Mouse (Mus musculus): ENCODE data around the gene Gpc5. TPM values are rescaled to one million over a fixed set of nuclear protein-coding genes. Genes with fewer than 3 reads are reported as not detected.

Gene Gpc5
- polyA plus RNA-seq, 1 experiment: not detected

- H3K4me1 ChIP-seq (ENCODE audit: control insufficient read depth, insufficient read depth, insufficient read length, low read length): no peaks in the 10 kb centered on the region
- H3K36me3 ChIP-seq (ENCODE audit: control insufficient read depth, insufficient read depth, low read length): no peaks in the 10 kb centered on the region
- no peak overlapping the region for H3K27ac ChIP-seq (ENCODE audit: insufficient read depth, low read depth, low read length)
- no peaks in the 10 kb centered on the region for H3K27me3 ChIP-seq (ENCODE audit: control insufficient read depth, insufficient read depth, low read length)
- TF ChIP-seq CTCF (IDR thresholded peaks at IDR 0.05; ENCODE audit: extremely low read depth, insufficient read length, insufficient replicate concordance, low read depth, low read length) (no peak), POLR2A (IDR thresholded peaks at IDR 0.05; ENCODE audit: low read depth, low read length) (no peak)
- H3K4me3 ChIP-seq (ENCODE audit: low read depth, low read length): no peak overlapping the region
- 74% methylated on average over 3 of the region's 3 CpGs for WGBS
Observed at GRCm38 (mm10) chr14:115432368-115432767, 340.4 kb downstream of the Gpc5 start.

DNA sequence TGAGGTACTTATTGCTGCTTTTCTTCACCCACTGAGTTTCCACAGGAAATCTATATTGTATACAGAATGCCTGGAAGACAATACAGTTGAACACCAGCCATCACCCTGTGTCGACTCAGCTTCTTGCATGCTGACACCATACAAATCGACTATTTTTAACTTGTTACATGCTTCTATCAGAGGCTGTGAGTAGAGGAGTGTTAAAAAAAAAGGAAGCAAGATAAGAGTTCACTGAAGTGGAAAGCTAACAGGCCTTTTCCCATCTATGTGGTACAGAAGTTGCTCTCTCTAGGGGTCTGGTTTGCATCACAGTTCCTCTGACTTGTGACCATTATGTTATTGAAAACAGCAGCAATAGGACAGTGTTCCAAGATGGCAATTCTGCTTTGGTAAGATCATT, 344.6 kb downstream of the Gpc5 start:
- Histone ChIP-seq H3K4me1 (ENCODE audit: control insufficient read depth, insufficient read depth, insufficient read length, low read length) (no peaks in the 10 kb centered on the region), H3K36me3 (ENCODE audit: control insufficient read depth, insufficient read depth, low read length) (no peaks in the 10 kb centered on the region), H3K4me3 (ENCODE audit: low read depth, low read length) (no peak overlapping the region), H3K27me3 (ENCODE audit: control insufficient read depth, insufficient read depth, low read length) (no peaks in the 10 kb centered on the region), H3K27ac (ENCODE audit: insufficient read depth, low read depth, low read length) (no peak overlapping the region)
- no peak for TF ChIP-seq POLR2A (IDR thresholded peaks at IDR 0.05; ENCODE audit: low read depth, low read length)
- TF ChIP-seq CTCF (IDR thresholded peaks at IDR 0.05; ENCODE audit: extremely low read depth, insufficient read length, insufficient replicate concordance, low read depth, low read length): no peak
- WGBS: 30% methylated on average over 2 of the region's 2 CpGs

- Histone ChIP-seq H3K27ac (ENCODE audit: insufficient read depth, low read depth, low read length) (no peak overlapping the region), H3K36me3 (ENCODE audit: control insufficient read depth, insufficient read depth, low read length) (no peaks in the 10 kb centered on the region), H3K4me3 (ENCODE audit: low read depth, low read length) (no peak overlapping the region), H3K27me3 (ENCODE audit: control insufficient read depth, insufficient read depth, low read length) (no peaks in the 10 kb centered on the region), H3K4me1 (ENCODE audit: control insufficient read depth, insufficient read depth, insufficient read length, low read length) (no peaks in the 10 kb centered on the region)
- 65% methylated on average over 10 of the region's 10 CpGs for WGBS
- TF ChIP-seq POLR2A (IDR thresholded peaks at IDR 0.05; ENCODE audit: low read depth, low read length): no peak
- no peak for TF ChIP-seq CTCF (IDR thresholded peaks at IDR 0.05; ENCODE audit: extremely low read depth, insufficient read length, insufficient replicate concordance, low read depth, low read length)
Observed at GRCm38 (mm10) chr14:115444789-115445770, 353.1 kb downstream of the Gpc5 start.

DNA sequence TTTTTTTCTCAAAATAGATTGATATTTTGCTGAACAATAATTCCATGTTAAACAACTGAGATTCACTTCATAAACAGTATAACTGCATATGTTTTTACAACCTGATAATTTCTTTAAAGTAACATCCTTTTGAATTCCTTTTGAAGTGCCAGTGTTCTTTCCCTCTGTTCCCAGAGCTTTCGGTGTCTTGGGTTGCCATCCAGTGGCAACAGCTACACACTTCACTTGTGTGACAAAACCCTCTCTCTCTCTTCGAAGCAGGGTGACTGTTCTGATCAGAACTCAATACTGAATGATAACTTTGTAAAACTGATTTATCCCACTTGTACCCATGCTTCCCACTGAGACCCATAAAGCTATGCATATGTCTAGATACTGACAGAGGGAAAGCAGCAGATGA, 358.9 kb downstream of the Gpc5 start:
- no peak overlapping the region for H3K4me3 ChIP-seq (ENCODE audit: low read depth, low read length)
- H3K27ac ChIP-seq (ENCODE audit: insufficient read depth, low read depth, low read length): no peak overlapping the region
- no peaks in the 10 kb centered on the region for H3K36me3 ChIP-seq (ENCODE audit: control insufficient read depth, insufficient read depth, low read length)
- no peaks in the 10 kb centered on the region for H3K27me3 ChIP-seq (ENCODE audit: control insufficient read depth, insufficient read depth, low read length)
- no peak for TF ChIP-seq POLR2A (IDR thresholded peaks at IDR 0.05; ENCODE audit: low read depth, low read length)
- no peaks in the 10 kb centered on the region for H3K4me1 ChIP-seq (ENCODE audit: control insufficient read depth, insufficient read depth, insufficient read length, low read length)
- WGBS: 58% methylated on average over 2 of the region's 2 CpGs

DNA sequence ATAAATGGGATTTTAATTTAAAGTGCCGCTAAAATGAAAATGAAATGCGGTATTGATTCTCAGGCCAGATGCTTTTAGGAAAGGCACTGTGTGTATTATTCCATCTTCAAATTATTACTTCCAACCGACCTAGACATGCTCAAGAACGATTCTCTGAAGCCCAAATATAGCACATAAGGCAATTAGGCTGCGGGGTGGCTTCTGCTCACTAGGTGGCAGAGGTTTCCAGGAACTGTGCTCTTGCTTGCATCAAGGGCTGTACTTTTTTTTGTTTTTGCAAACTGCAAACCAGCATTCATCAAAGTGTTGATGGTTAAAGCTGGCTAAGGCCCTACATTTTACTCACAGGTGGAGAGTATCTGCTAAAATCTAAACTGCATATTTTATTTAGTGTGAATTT, 375.9 kb downstream of the Gpc5 start:
- no peak overlapping the region for H3K4me3 ChIP-seq (ENCODE audit: low read depth, low read length)
- 49% methylated on average over 5 of the region's 5 CpGs for WGBS
- no peak overlapping the region for H3K27ac ChIP-seq (ENCODE audit: insufficient read depth, low read depth, low read length)
- H3K36me3 ChIP-seq (ENCODE audit: control insufficient read depth, insufficient read depth, low read length): no peaks in the 10 kb centered on the region
- TF ChIP-seq CTCF (IDR thresholded peaks at IDR 0.05; ENCODE audit: extremely low read depth, insufficient read length, insufficient replicate concordance, low read depth, low read length) (no peak), POLR2A (IDR thresholded peaks at IDR 0.05; ENCODE audit: low read depth, low read length) (no peak)
- no peaks in the 10 kb centered on the region for H3K4me1 ChIP-seq (ENCODE audit: control insufficient read depth, insufficient read depth, insufficient read length, low read length)
- H3K27me3 ChIP-seq (ENCODE audit: control insufficient read depth, insufficient read depth, low read length): no peaks in the 10 kb centered on the region

GRCm38 (mm10) chr14:115475234-115475633, 383.2 kb downstream of the Gpc5 start:
- 53% methylated on average over 4 of the region's 4 CpGs for WGBS
- Histone ChIP-seq H3K36me3 (ENCODE audit: control insufficient read depth, insufficient read depth, low read length) (no peaks in the 10 kb centered on the region), H3K4me1 (ENCODE audit: control insufficient read depth, insufficient read depth, insufficient read length, low read length) (no peaks in the 10 kb centered on the region), H3K27me3 (ENCODE audit: control insufficient read depth, insufficient read depth, low read length) (no peaks in the 10 kb centered on the region), H3K27ac (ENCODE audit: insufficient read depth, low read depth, low read length) (no peak overlapping the region), H3K4me3 (ENCODE audit: low read depth, low read length) (no peak overlapping the region)
- TF ChIP-seq CTCF (IDR thresholded peaks at IDR 0.05; ENCODE audit: extremely low read depth, insufficient read length, insufficient replicate concordance, low read depth, low read length) (no peak), POLR2A (IDR thresholded peaks at IDR 0.05; ENCODE audit: low read depth, low read length) (no peak)

GRCm38 (mm10) chr14:115477360-115477759, 385.3 kb downstream of the Gpc5 start:
- WGBS: 64% methylated on average over 14 of the region's 14 CpGs
- no peaks in the 10 kb centered on the region for H3K27me3 ChIP-seq (ENCODE audit: control insufficient read depth, insufficient read depth, low read length)

More at GRCm38 (mm10) chr14:115477360-115477759, 385.3 kb downstream of the Gpc5 start:
- Histone ChIP-seq H3K36me3 (ENCODE audit: control insufficient read depth, insufficient read depth, low read length) (no peaks in the 10 kb centered on the region), H3K4me3 (ENCODE audit: low read depth, low read length) (no peak overlapping the region), H3K4me1 (ENCODE audit: control insufficient read depth, insufficient read depth, insufficient read length, low read length) (no peaks in the 10 kb centered on the region), H3K27ac (ENCODE audit: insufficient read depth, low read depth, low read length) (no peak overlapping the region)
- TF ChIP-seq CTCF (IDR thresholded peaks at IDR 0.05; ENCODE audit: extremely low read depth, insufficient read length, insufficient replicate concordance, low read depth, low read length) (no peak), POLR2A (IDR thresholded peaks at IDR 0.05; ENCODE audit: low read depth, low read length) (no peak)
